Mouse (Mus musculus): ENCODE results near the gene Pygo2.

The Pygo2 gene

GRCm38 (mm10) chr3:89455786-89456285, 25.8 kb downstream of the Pygo2 start:
- DNase-seq (ENCODE audit: extremely low read depth, insufficient read length, low spot score): no peak

- peak; percentile 79 for DNase-seq (ENCODE audit: extremely low read depth, insufficient read length, low spot score)
Observed at GRCm38 (mm10) chr3:89456726-89457665, 27.0 kb downstream of the Pygo2 start.

- DNase-seq (ENCODE audit: extremely low read depth, insufficient read length, low spot score): no peak
Observed at GRCm38 (mm10) chr3:89458372-89458964, 28.5 kb downstream of the Pygo2 start.

GRCm38 (mm10) chr3:89458965-89459807, 29.2 kb downstream of the Pygo2 start:
- peak; percentile 86 for DNase-seq (ENCODE audit: extremely low read depth, insufficient read length, low spot score)

DNA sequence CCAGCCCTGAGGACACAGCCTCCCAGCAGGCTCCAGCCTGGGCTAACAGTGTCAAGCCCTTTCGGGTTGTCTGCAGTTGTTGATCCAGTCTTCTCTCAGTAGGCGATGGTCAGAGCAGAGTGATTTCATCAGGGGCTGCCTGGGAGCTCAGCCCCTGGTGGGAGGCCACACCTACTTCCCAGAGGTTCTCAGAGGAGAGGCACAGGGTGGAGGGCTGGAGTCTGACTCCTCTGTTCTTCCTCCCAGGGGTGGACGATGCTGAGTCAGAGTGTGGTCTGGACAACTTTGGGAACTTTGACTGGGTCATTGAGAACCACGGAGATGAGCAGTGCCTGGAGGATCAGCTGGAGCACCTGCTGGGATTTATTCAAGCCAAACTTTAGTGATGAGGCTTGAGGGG, 38.3 kb downstream of the Pygo2 start:
- DNase-seq (ENCODE audit: extremely low read depth, insufficient read length, low spot score): peak; percentile 55

- no peak for DNase-seq (ENCODE audit: extremely low read depth, insufficient read length, low spot score)
Observed at GRCm38 (mm10) chr3:89472280-89472679, 42.3 kb downstream of the Pygo2 start.

- no peak for DNase-seq (ENCODE audit: extremely low read depth, insufficient read length, low spot score)
Observed at GRCm38 (mm10) chr3:89473838-89474237, 43.8 kb downstream of the Pygo2 start.

- no peak for DNase-seq (ENCODE audit: extremely low read depth, insufficient read length, low spot score)
Observed at GRCm38 (mm10) chr3:89479055-89479454, 49.0 kb downstream of the Pygo2 start.

DNA sequence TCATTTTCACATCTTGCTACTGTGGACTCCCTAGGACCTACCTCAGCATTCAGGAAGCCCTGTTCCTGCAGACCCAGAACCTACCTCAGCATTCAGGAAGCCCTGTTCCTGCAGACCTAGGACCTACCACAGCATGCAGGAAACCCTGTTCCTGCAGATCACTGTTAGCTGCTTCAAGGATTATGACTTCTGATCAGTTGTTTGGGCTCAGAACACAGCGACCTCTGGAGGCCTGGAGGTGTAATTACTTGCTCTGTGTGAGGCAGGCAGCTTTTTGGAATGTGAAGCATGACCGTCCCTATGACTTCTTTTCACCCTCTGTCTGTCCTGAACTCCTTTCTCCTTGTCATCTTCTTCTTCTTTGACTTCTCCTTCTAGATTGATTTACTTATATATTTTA, 51.5 kb downstream of the Pygo2 start:
- DNase-seq (ENCODE audit: extremely low read depth, insufficient read length, low spot score): peak; percentile 25

- DNase-seq (ENCODE audit: extremely low read depth, insufficient read length, low spot score): no peak
Observed at GRCm38 (mm10) chr3:89482249-89482648, 52.2 kb downstream of the Pygo2 start.

Measured in 3134 (cell line).